Mouse (Mus musculus) cerebellum, adult 11-12 months (tissue): ENCODE measurements around the gene Olfr740.

Experiments used
- DNase-seq: peaks from one replicate; pipeline ENCODE4 v3.0.0; 2022

Olfr740 gene

DNA sequence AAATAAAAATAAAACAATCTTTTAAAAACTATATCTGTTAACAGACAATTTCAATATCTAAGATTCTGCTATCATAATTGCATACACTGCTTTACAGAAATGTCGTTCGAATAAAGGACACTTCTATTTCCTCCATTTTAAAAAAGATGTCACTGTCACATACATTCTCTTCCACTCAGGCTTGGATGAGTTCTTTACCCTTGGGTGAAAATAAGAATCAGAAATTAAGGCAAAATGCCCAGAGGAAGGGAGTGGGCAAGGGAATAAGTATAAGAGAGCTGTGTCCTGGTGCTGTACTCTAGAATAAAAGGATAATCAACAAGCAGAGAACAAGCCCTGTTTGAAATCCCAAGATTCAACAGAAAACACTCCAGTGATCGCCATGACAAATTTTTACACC lies at the start of gene Olfr740:
Olfr740 (plus strand) TSS at position 301 of the 400 bp plus-strand sequence.
- no peak for DNase-seq

DNA sequence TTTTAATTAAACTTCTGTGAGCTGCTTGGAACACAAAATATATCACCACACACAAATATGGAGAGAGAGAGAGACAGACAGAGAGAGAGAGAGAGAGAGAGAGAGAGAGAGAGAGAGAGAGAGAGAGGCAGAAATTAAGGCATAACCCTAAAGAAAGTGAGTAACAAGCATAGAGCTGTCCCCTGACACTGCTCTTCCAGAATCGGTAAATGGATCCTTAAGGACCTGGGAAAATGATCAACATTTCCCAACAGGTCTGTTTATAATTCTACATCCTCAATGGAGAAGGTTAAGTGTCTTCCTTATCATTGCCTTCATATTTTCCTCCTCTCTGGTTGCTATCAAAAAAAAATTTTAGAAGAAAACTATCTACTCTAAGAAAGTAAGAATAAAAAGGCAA lies 38.1 kb upstream of the Olfr740 start, which contains the start of gene Olfr738:
Olfr738 (plus strand) TSS at position 301 of the 400 bp plus-strand sequence.
- no peak for DNase-seq

DNA sequence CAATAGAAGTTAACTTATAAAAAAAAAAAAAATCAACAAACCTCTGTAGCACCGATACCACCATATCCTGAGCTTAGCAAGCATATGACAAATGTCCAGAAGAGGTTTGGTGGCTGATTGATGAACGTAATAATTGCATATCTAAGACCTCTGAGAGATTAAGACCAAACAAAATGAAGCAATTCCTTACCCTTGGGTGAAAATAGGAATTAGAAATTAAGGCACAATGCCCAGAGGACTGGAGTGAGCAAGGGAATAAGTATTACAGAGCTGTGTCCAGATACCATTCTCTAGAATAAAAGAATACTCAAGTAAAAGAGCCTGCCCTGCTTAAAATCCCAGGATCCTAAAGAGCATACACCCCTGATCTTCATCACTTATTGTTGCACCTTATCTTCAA lies 27.0 kb upstream of the Olfr740 start, which contains the start of gene Olfr739:
Olfr739 (plus strand) TSS at position 301 of the 400 bp plus-strand sequence.
- DNase-seq = no peak

DNA sequence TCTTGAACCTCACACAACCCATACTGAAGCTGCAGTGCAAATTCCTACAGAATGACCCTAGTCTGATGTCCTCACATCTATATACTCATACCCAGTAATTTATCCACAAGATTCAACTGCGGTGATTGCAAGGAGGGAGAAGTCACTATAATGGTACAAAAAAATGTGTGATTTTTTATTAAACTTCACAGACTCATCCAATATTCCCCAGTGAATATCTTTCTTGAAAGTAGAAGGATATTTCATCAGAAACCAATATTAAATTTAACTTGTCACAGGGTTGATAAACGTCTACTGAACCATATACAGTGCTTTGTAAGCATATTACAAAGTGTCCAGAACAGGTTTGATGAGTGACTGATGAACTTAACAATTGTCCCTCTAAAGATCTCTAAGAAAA lies 27.1 kb downstream of the Olfr740 start, which contains the start of gene Olfr741:
Olfr741 (plus strand) TSS at position 301 of the 400 bp plus-strand sequence.
- DNase-seq = no peak

DNA sequence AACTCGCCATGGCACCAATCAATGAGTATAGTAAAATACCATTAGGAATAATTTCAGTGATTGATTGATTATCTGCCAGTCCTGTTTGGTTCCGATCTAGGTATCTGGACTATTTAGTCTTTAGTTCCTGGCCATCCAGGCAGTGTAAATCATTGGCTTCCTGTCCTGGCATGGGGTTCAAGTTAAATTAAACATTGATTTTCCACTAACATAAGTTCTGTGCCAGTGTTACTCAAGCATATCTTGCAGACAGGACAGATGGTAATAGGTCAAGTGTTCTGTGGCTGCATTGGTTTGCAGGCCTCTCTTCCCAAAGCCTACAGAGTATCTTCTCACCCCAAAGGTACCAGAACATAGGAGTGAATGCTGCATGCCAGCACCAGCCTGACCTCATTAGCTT lies 33.1 kb downstream of the Olfr740 start:
- DNase-seq = no peak

DNA sequence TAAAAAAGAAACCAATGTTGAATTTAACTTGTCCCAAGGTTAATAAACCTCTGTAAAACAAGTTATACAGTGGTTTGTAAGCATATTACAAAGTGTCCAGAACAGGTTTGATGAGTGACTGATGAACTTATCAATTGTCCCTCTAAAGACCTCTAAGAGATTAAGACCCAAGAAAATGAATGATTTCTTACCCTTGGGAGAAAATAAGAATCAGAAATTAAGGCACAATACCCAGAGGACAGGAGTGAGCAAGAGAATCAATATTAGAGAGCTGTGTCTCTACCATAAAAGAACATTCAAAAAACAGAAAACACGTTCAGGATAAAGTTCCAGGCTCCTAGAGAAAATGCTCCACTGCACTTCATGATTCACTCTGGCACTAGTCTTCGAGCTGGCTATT lies 58.0 kb downstream of the Olfr740 start, which contains the start of gene Olfr742:
Olfr742 (plus strand) TSS at position 301 of the 400 bp plus-strand sequence.
- DNase-seq = no peak
